Mouse (Mus musculus) liver, embryonic 14 days (tissue): ENCODE measurements around the gene Morc2a. TPM values are rescaled to one million over a fixed set of nuclear protein-coding genes. Genes with fewer than 3 reads are reported as not detected.

Source experiments
- polyA plus RNA-seq: library from polyadenylated mRNA; depleted of rRNA; stranded (reverse); fragments of >200 nt; gene quantifications from 2 replicates; pipeline ENCODE4 v1.2.3, GENCODE M21; 2012; rRNA removed

The Morc2a gene
- polyA plus RNA-seq, result 5.5 and 6.8 TPM in 2 replicates

GRCm38 (mm10) chr11:3648964-3649841, at the start of gene Morc2a:
TSS of gene Morc2a (plus strand) at chr11:3649191.

Other genes starting within 250 kb of the Morc2a start
- gene Limk2, start 240.0 kb upstream of the Morc2a start, polyA plus RNA-seq, result 6.5 and 8.0 TPM in 2 replicates
- gene Rnf185, start 196.8 kb upstream of the Morc2a start, polyA plus RNA-seq, result 5.2 and 5.4 TPM in 2 replicates
- 0.05 and 0.09 TPM in 2 replicates for gene Pla2g3, start 160.9 kb upstream of the Morc2a start, polyA plus RNA-seq
- 0.14 and 0.22 TPM in 2 replicates for gene Inpp5j, start 144.4 kb upstream of the Morc2a start, polyA plus RNA-seq
- gene Selenom, start 134.5 kb upstream of the Morc2a start, polyA plus RNA-seq, result 8.2 and 9.4 TPM in 2 replicates
- 3.3 and 4.5 TPM in 2 replicates for gene Smtn, start 108.6 kb upstream of the Morc2a start, polyA plus RNA-seq
- 0.05 and 0.07 TPM in 2 replicates for gene Osbp2, start 214.7 kb downstream of the Morc2a start, polyA plus RNA-seq
- gene 4921536K21Rik, start 245.9 kb downstream of the Morc2a start, polyA plus RNA-seq, result 0.03 TPM in 2 replicates
- 0.14 and 0.17 TPM in 2 replicates for gene Dusp18, start 246.0 kb downstream of the Morc2a start, polyA plus RNA-seq